Mouse (Mus musculus) stomach, embryonic 15.5 days (tissue): ENCODE results near the gene Scn4a. TPM values are rescaled to one million over a fixed set of nuclear protein-coding genes. Genes with fewer than 3 reads are reported as not detected.
"Not testable (repeated sequence)": the region's sequence is repeated elsewhere in the genome, so short reads cannot be mapped to it uniquely, and the experiment has no call there.

Source experiments
- ATAC-seq: fragments of 200-750 bp; cut with Nextera tagmentation; 2 replicates; pipeline ENCODE4 v1.8.0; 2017; ENCODE audit warnings: low read depth, moderate number of reproducible peaks, moderate TSS enrichment; ENCODE audit not compliant: insufficient read depth, low FRiP score
- H3K27ac ChIP-seq: fragments of 300-500 bp; sonication (generic); 2 replicates; pipeline ENCODE4 v1.5.1; 2015; ENCODE audit warnings: mild to moderate bottlenecking, inconsistent platforms
- H3K27me3 ChIP-seq: fragments of 300-500 bp; sonication (generic); replicated peaks from 2 replicates; pipeline ENCODE4 v1.6.1; 2015; ENCODE audit warnings: inconsistent platforms
- H3K36me3 ChIP-seq: fragments of 300-500 bp; sonication (generic); 2 replicates; pipeline ENCODE4 v1.6.1; 2015; ENCODE audit warnings: inconsistent platforms
- H3K4me1 ChIP-seq: fragments of 300-500 bp; sonication (generic); 2 replicates; pipeline ENCODE4 v1.6.1; 2015; ENCODE audit warnings: inconsistent platforms
- H3K4me2 ChIP-seq: fragments of 300-500 bp; sonication (generic); 2 replicates; pipeline ENCODE4 v1.6.1; 2015; ENCODE audit warnings: mild to moderate bottlenecking, inconsistent platforms
- H3K4me3 ChIP-seq: fragments of 300-500 bp; sonication (generic); replicated peaks from 2 replicates; pipeline ENCODE4 v1.5.1; 2015; ENCODE audit warnings: inconsistent platforms
- H3K9ac ChIP-seq: fragments of 300-500 bp; sonication (generic); 2 replicates; pipeline ENCODE4 v1.6.1; 2015; ENCODE audit warnings: inconsistent platforms
- H3K9me3 ChIP-seq: fragments of 300-500 bp; sonication (generic); 2 replicates; pipeline ENCODE4 v1.6.1; 2016; ENCODE audit warnings: inconsistent platforms
- WGBS: fragments of 180-500 bp; shearing (Covaris S2); methylation state at CpG from one replicate; pipeline ENCODE4 v1.1.7; 2015; 5-methylcytosine and 5-hydroxymethylcytosine counted together
- polyA plus RNA-seq: library from polyadenylated mRNA; unstranded; fragments of >200 nt; fragmentation: Nextera tagmentation; extraction: Ambion mirVana; gene quantifications from 2 replicates; pipeline ENCODE4 v1.2.1, GENCODE M21; 2015

Scn4a gene
- polyA plus RNA-seq, 1 experiment from 2014 or later: 0.03 TPM

DNA sequence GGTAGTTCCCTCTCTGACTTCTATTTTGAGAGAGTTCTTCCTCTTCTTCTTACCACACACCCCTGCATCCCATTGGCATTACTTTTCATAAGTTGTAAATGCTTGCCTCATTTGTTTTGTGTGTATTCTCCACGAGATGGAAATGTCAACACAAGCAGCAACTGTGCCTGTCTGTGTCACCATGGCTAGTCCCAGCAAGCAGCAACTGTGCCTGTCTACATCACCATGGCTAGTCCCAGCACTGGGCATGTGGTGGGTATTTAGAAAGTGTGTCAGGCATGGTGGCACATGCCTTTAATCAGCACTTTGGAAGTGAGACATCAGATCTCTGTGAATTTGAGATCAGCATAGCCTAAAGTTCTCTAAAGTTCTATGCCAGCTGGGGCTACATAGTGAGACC lies 1.1 kb upstream of the Scn4a start:
- Histone ChIP-seq H3K4me3 (no peak overlapping the region), H3K27ac (no peak overlapping the region), H3K36me3 (no peaks in the 10 kb centered on the region), H3K4me1 (0 out of 2 replicates have a peak, but pooled peaks cover 4% of the 10 kb centered on the region), H3K9ac (no peak overlapping the region), H3K9me3 (no peaks in the 10 kb centered on the region), H3K4me2 (no peak overlapping the region), H3K27me3 (no peaks in the 10 kb centered on the region)
- ATAC-seq: no peak
- 39% methylated on average over 1 of the region's 1 CpGs for WGBS

DNA sequence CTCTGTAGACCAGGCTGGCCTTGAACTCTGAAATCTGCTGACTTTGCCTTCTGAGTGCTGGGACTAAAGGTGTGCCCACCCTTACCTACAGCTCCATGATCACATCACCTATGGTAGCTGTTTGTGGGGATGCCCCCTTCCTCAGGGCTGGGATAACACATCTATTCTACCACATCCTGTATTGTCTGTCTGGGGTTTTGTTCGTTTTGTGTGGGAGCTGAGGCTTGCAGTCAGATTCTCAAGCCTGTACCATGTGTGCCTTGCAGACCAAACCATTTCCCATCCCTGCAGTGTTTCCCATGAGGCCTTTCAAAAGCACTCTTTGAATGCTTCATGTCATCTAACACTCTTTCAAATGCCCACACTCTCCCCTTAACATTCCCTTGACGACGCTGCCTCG lies 1.1 kb downstream of the Scn4a start:
- Histone ChIP-seq H3K9me3 (no peaks in the 10 kb centered on the region), H3K27ac (no peak overlapping the region), H3K9ac (no peak overlapping the region), H3K4me3 (no peak overlapping the region), H3K27me3 (no peaks in the 10 kb centered on the region), H3K4me2 (no peak overlapping the region), H3K36me3 (no peaks in the 10 kb centered on the region), H3K4me1 (0 out of 2 replicates have a peak, but pooled peaks cover 4% of the 10 kb centered on the region)
- no peak for ATAC-seq
- 81% methylated on average over 4 of the region's 4 CpGs for WGBS

DNA sequence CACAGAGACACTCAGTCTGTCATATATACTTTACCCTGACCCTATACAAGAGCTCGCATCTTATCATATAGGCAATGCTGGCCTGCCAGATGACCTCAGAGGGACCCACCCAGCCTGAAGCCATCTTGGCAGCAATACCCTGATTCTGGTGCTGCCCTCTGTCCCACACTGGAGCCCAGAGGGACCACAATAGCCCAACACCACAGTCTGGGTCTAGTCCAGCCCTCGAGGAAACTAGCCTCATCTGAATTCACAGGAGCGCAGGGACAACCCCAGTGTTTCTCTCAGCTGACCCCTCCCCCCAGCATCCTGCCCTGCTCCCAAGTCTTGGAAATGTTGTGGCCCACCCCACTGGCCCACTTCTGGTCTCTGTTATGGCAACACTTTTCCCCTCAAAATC lies 1.8 kb downstream of the Scn4a start:
- Histone ChIP-seq H3K4me2 (no peak overlapping the region), H3K9me3 (no peaks in the 10 kb centered on the region), H3K9ac (no peak overlapping the region), H3K36me3 (no peaks in the 10 kb centered on the region), H3K4me1 (0 out of 2 replicates have a peak, but pooled peaks cover 4% of the 10 kb centered on the region), H3K4me3 (no peak overlapping the region), H3K27me3 (no peaks in the 10 kb centered on the region), H3K27ac (no peak overlapping the region)
- WGBS: 64% methylated on average over 3 of the region's 3 CpGs
- ATAC-seq: no peak

DNA sequence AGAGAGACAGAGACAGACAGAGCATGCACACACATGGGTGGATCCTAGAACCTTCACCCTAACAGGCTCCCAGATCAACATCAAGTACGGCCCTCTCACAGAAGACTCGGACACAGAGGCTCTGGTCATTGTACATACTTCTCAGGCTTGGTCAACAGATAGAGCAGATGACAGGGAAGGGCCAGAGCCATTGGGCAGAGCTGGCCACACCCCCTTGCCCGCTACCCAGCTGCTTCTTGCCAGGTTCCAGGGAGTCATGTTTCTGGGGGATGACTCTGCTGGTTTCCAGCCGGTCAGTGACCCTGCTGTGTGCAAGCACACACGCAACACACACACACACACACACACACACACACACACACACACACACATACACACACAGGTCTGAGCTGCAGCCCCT lies 2.2 kb downstream of the Scn4a start:
- Histone ChIP-seq H3K4me1 (0 out of 2 replicates have a peak, but pooled peaks cover 3% of the 10 kb centered on the region), H3K9ac (no peak overlapping the region), H3K27me3 (no peaks in the 10 kb centered on the region), H3K4me2 (no peak overlapping the region), H3K9me3 (no peaks in the 10 kb centered on the region), H3K27ac (no peak overlapping the region), H3K4me3 (no peak overlapping the region), H3K36me3 (no peaks in the 10 kb centered on the region)
- no peak for ATAC-seq
- WGBS: 55% methylated on average over 5 of the region's 5 CpGs

- H3K4me1 ChIP-seq: no peaks in the 10 kb centered on the region; the same call in 1 of the 2 replicates
- no peak for ATAC-seq
Measured at GRCm38 (mm10) chr11:106349772-106350171, 3.3 kb downstream of the Scn4a start.

GRCm38 (mm10) chr11:106344910-106345309 lies 8.2 kb downstream of the Scn4a start:
- H3K4me2 ChIP-seq: no peak overlapping the region
- no peaks in the 10 kb centered on the region for H3K9me3 ChIP-seq
- no peak overlapping the region for H3K27ac ChIP-seq
- no peak overlapping the region for H3K9ac ChIP-seq
- no peaks in the 10 kb centered on the region for H3K27me3 ChIP-seq
- no peak overlapping the region for H3K4me3 ChIP-seq
- peak; percentile 65; the same call in 1 of the 2 replicates for ATAC-seq
- 30% methylated on average over 6 of the region's 6 CpGs for WGBS
- no peaks in the 10 kb centered on the region; the same call in 1 of the 2 replicates for H3K4me1 ChIP-seq
- no peaks in the 10 kb centered on the region for H3K36me3 ChIP-seq

More at GRCm38 (mm10) chr11:106349772-106350171, 3.3 kb downstream of the Scn4a start:
- Histone ChIP-seq H3K27me3 (no peaks in the 10 kb centered on the region), H3K9ac (no peak overlapping the region), H3K9me3 (no peaks in the 10 kb centered on the region), H3K4me2 (no peak overlapping the region), H3K36me3 (no peaks in the 10 kb centered on the region), H3K4me3 (no peak overlapping the region), H3K27ac (no peak overlapping the region)
- 71% methylated on average over 6 of the region's 6 CpGs for WGBS

DNA sequence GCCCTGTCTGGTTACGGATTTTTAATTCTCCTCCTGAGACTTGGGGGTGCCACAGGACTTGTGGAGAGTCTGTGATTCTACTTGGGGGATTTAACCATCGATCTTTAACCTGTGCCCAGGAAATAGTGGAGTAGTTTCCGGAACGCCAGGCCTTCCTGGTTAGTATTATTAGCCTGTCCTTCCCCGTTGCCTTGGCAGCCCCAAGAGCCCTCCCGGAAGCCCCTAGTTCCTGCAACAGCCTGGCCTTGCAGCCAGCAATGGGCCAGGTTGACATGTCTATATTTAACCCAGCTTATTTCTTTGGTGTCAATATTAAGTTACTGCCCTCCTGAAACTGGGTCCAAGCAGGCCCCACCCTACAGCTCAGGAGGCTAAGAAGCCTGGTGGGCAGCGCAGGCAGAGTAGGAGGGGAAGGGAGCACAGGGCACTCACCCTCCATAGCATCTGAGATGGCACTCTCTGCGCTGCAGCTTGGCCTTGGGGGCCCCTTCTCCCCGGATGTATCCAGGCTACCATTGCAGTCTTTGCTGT lies 12.0 kb downstream of the Scn4a start:
- H3K27ac ChIP-seq: no peak overlapping the region
- 76% methylated on average over 9 of the region's 9 CpGs for WGBS
- ATAC-seq: no peak

DNA sequence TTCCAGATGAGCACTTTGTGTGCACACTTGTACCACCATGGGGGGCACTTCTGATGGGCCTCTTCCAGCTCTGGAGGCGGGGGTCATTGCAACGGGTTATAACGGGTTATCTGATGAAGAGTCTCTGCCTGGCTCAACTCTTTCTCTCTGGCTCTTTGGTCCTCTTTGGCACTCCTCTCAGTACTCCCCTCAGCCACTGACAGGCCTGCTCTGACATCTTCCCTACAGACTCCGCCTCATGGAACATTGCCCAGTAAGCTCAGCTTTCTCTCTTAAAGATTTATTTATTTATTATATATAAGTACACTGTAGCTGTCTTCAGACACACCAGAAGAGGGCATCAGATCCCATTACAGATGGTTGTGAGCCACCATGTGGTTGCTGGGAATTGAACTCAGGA lies 13.8 kb downstream of the Scn4a start:
- H3K9ac ChIP-seq, H3K4me3 ChIP-seq, ATAC-seq, H3K4me1 ChIP-seq, H3K36me3 ChIP-seq, H3K27ac ChIP-seq, H3K9me3 ChIP-seq, H3K4me2 ChIP-seq, H3K27me3 ChIP-seq: not testable (repeated sequence)
- 86% methylated on average over 4 of the region's 4 CpGs for WGBS

More for the DNA sequence above, 12.0 kb downstream of the Scn4a start:
- Histone ChIP-seq H3K4me3 (no peak overlapping the region), H3K4me1 (no peaks in the 10 kb centered on the region; the same call in 1 of the 2 replicates), H3K4me2 (no peak overlapping the region), H3K9me3 (no peaks in the 10 kb centered on the region), H3K36me3 (no peaks in the 10 kb centered on the region), H3K9ac (no peak overlapping the region), H3K27me3 (no peaks in the 10 kb centered on the region)

- H3K9ac ChIP-seq: no peak overlapping the region
- H3K36me3 ChIP-seq: no peaks in the 10 kb centered on the region
- 79% methylated on average over 7 of the region's 7 CpGs for WGBS
- no peak overlapping the region for H3K27ac ChIP-seq
- no peaks in the 10 kb centered on the region for H3K4me1 ChIP-seq
- ATAC-seq: no peak
- H3K9me3 ChIP-seq: no peaks in the 10 kb centered on the region
- H3K4me3 ChIP-seq: no peak overlapping the region
- H3K4me2 ChIP-seq: no peak overlapping the region
- no peaks in the 10 kb centered on the region for H3K27me3 ChIP-seq
Measured at GRCm38 (mm10) chr11:106338870-106339269, 14.2 kb downstream of the Scn4a start.

- no peak overlapping the region for H3K9ac ChIP-seq
- H3K4me3 ChIP-seq: no peak overlapping the region
- H3K9me3 ChIP-seq: no peaks in the 10 kb centered on the region
- ATAC-seq: no peak
- H3K27me3 ChIP-seq: no peaks in the 10 kb centered on the region
- no peak overlapping the region for H3K27ac ChIP-seq
- H3K36me3 ChIP-seq: no peaks in the 10 kb centered on the region
- no peaks in the 10 kb centered on the region for H3K4me1 ChIP-seq
- 80% methylated on average over 5 of the region's 5 CpGs for WGBS
- H3K4me2 ChIP-seq: no peak overlapping the region
Measured at GRCm38 (mm10) chr11:106338029-106338428, 15.1 kb downstream of the Scn4a start.

DNA sequence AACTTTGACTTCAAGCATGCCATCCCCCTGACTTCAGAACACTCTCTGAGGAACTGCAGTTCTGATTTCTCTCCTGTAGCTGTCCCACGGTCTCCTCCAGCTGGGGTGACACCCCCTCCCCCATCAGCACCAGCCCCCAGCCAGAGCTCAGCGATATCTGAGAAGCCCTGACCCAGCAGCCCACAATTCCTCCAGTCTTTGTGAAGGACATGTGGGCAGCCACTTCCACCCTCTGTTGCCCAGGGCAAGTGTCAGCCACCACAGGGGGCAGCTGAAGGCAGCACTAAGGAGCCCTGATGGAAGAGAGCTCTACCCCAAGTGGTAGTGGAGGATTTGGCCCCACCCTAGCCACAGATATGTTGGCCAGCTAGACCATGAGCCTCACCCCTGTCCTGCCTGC lies 19.0 kb downstream of the Scn4a start:
- H3K4me1 ChIP-seq: no peaks in the 10 kb centered on the region; the same call in 1 of the 2 replicates
- no peak overlapping the region for H3K4me2 ChIP-seq
- no peak overlapping the region for H3K27ac ChIP-seq
- H3K9ac ChIP-seq: no peak overlapping the region
- H3K27me3 ChIP-seq: no peaks in the 10 kb centered on the region
- no peaks in the 10 kb centered on the region for H3K36me3 ChIP-seq
- no peaks in the 10 kb centered on the region for H3K9me3 ChIP-seq
- ATAC-seq: no peak
- WGBS: 5% methylated on average over 2 of the region's 2 CpGs
- H3K4me3 ChIP-seq: no peak overlapping the region

GRCm38 (mm10) chr11:106332458-106332857 lies 20.6 kb downstream of the Scn4a start:
- Histone ChIP-seq H3K4me3 (no peak overlapping the region), H3K4me1 (peaks cover 2% of the 10 kb centered on the region; the same call in 1 of the 2 replicates), H3K36me3 (no peaks in the 10 kb centered on the region), H3K4me2 (no peak overlapping the region), H3K9me3 (no peaks in the 10 kb centered on the region), H3K27ac (no peak overlapping the region), H3K9ac (no peak overlapping the region), H3K27me3 (no peaks in the 10 kb centered on the region)
- WGBS: 50% methylated on average over 4 of the region's 4 CpGs
- ATAC-seq: no peak

GRCm38 (mm10) chr11:106329682-106330081 lies 23.4 kb downstream of the Scn4a start:
- H3K27me3 ChIP-seq: no peaks in the 10 kb centered on the region
- 52% methylated on average over 7 of the region's 7 CpGs for WGBS
- no peak overlapping the region for H3K4me2 ChIP-seq
- no peak overlapping the region for H3K4me3 ChIP-seq
- peaks cover 2% of the 10 kb centered on the region; the same call in 1 of the 2 replicates for H3K4me1 ChIP-seq
- no peaks in the 10 kb centered on the region for H3K36me3 ChIP-seq
- ATAC-seq: no peak
- H3K9me3 ChIP-seq: no peaks in the 10 kb centered on the region
- H3K27ac ChIP-seq: no peak overlapping the region
- no peak overlapping the region for H3K9ac ChIP-seq
